Mouse (Mus musculus) heart, embryonic 14.5 days (tissue): Measurements from ENCODE around the gene Garnl3. TPM values are rescaled to one million over a fixed set of nuclear protein-coding genes. Genes with fewer than 3 reads are reported as not detected.
"Not testable (repeated sequence)": the region's sequence is repeated elsewhere in the genome, so short reads cannot be mapped to it uniquely, and the experiment has no call there.

Experiments used
- ATAC-seq: fragments of 200-750 bp; cut with Nextera tagmentation; 2 replicates; pipeline ENCODE4 v1.8.0; 2017; ENCODE audit warnings: low read depth, moderate TSS enrichment; ENCODE audit not compliant: insufficient number of reproducible peaks, insufficient read depth, low FRiP score
- H3K27ac ChIP-seq, 2 experiments: fragments of 200-500 bp in 1 of 2; fragments of 300-500 bp in 1 of 2; sonication (generic) in 1 of 2; replicated peaks in 1 of 2; 2 replicates each; pipeline ENCODE4 v1.5.1; 2012 to 2014; ENCODE audit warnings: low read depth in 2 of 2, low read length in 2 of 2, control low read depth in 1 of 2, mild to moderate bottlenecking in 1 of 2, mixed read lengths in 1 of 2; ENCODE audit not compliant: control insufficient read depth in 1 of 2, insufficient read depth in 1 of 2
- H3K27me3 ChIP-seq: fragments of 300-500 bp; sonication (generic); 2 replicates; pipeline ENCODE4 v1.6.1; 2014; ENCODE audit warnings: mild to moderate bottlenecking, low read length, control low read depth; ENCODE audit not compliant: control insufficient read depth, insufficient read depth
- H3K36me3 ChIP-seq: fragments of 300-500 bp; sonication (generic); 2 replicates; pipeline ENCODE4 v1.6.1; 2014; ENCODE audit warnings: mild to moderate bottlenecking, control low read depth, low read length, mixed read lengths; ENCODE audit not compliant: control insufficient read depth, insufficient read depth
- H3K4me1 ChIP-seq, 2 experiments: fragments of 200-500 bp in 1 of 2; fragments of 300-500 bp in 1 of 2; sonication (generic) in 1 of 2; 2 replicates each; pipeline ENCODE4 v1.6.1; 2012 to 2014; ENCODE audit warnings: low read length in 2 of 2, control low read depth in 1 of 2, mixed read lengths in 1 of 2; ENCODE audit not compliant: control insufficient read depth in 2 of 2, insufficient read depth in 2 of 2
- H3K4me2 ChIP-seq: fragments of 300-500 bp; sonication (generic); 2 replicates; pipeline ENCODE4 v1.6.1; 2014; ENCODE audit warnings: mild to moderate bottlenecking, low read length
- H3K4me3 ChIP-seq, 2 experiments: fragments of 200-500 bp in 1 of 2; fragments of 300-500 bp in 1 of 2; sonication (generic) in 1 of 2; 2 replicates each; pipeline ENCODE4 v1.5.1; 2012 to 2014; ENCODE audit warnings: low read length in 2 of 2, mild to moderate bottlenecking in 2 of 2, control low read depth in 1 of 2, low read depth in 1 of 2, moderate library complexity in 1 of 2; ENCODE audit not compliant: control insufficient read depth in 1 of 2, insufficient read depth in 1 of 2
- H3K9ac ChIP-seq: fragments of 300-500 bp; sonication (generic); 2 replicates; pipeline ENCODE4 v1.6.1; 2014; ENCODE audit warnings: mild to moderate bottlenecking, low read length
- H3K9me3 ChIP-seq: fragments of 300-500 bp; sonication (generic); 2 replicates; pipeline ENCODE4 v1.6.1; 2016; ENCODE audit warnings: low read length, control low read depth; ENCODE audit not compliant: control insufficient read depth
- WGBS: fragments of 180-500 bp; shearing (Covaris S2); extraction: QIAGEN DNeasy Blood & Tissue Kit; methylation state at CpG from one replicate; pipeline ENCODE4 v1.1.7; 2014; 5-methylcytosine and 5-hydroxymethylcytosine counted together
- polyA plus RNA-seq: library from polyadenylated mRNA; unstranded; fragments of >200 nt; fragmentation: Nextera tagmentation; extraction: Ambion mirVana; gene quantifications from 2 replicates; pipeline ENCODE4 v1.2.1, GENCODE M21; 2014

Gene Garnl3
- polyA plus RNA-seq, 1 experiment from 2014 or later = 11.0 TPM

DNA sequence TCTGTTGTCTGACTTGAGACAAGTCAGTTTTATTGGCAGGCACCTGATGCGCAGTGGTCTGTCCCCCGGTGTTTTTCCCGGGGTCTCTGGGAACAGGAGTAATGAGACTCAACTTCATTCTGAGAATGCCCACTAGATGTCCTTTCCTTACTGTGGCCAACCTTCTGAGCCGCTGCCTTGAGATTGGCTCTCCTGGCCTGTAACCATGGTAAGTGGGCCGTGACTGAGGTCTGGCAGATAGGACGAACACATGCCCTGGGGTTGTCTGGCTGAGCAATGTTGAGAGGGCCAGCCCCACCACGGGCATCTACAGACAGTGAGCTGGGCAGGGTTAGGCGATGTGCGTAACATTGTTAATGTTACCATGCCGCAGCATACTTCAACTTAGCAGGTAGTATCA is 106.9 kb downstream of the Garnl3 start:
- Histone ChIP-seq H3K4me2 (no peak overlapping the region), H3K9me3 (no peaks in the 10 kb centered on the region), H3K36me3 (peaks cover 4% of the 10 kb centered on the region; the same call in 1 of the 2 replicates), H3K4me1 (peaks cover 0 to 2% of the 10 kb centered on the region in 2 experiments; a peak in 1 of 4 replicates), H3K27me3 (no peaks in the 10 kb centered on the region), H3K4me3 (no peak overlapping the region), H3K27ac (0 out of 4 replicates have a peak overlapping the region, but pooled peaks of 1 of the 2 experiments have one; percentile 9), H3K9ac (no peak overlapping the region)
- 0 out of 2 replicates have a peak, but pooled peaks have one; percentile 22 for ATAC-seq
- WGBS = 55% methylated on average over 10 of the region's 10 CpGs

DNA sequence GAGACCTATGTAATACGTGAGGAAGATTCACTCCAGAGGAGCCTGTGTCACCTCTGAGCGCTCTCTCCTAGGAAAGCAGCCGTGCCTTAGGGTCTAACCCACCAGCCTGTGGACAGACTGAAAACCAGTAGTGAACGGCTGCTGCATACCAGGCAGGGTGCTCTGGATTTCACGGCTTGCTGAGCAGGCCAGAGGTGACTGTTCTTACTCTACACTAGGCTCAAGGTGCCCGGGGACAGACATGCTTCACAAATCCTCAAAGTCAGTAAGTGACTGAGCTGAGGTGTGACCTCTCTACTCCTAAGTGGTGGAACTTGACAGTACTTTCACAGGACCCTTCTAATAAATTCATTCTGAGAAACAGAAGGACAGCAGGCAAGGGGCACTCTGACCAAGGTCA is 108.6 kb downstream of the Garnl3 start:
- H3K27ac ChIP-seq = no peak overlapping the region
- no peak overlapping the region for H3K9ac ChIP-seq
- H3K4me3 ChIP-seq = no peak overlapping the region
- peaks cover 4% of the 10 kb centered on the region; the same call in 1 of the 2 replicates for H3K36me3 ChIP-seq
- no peaks in the 10 kb centered on the region for H3K9me3 ChIP-seq
- H3K4me1 ChIP-seq = peaks cover 0 to 2% of the 10 kb centered on the region in 2 experiments; a peak in 1 of 4 replicates
- ATAC-seq = no peak
- no peaks in the 10 kb centered on the region for H3K27me3 ChIP-seq
- no peak overlapping the region for H3K4me2 ChIP-seq
- 59% methylated on average over 6 of the region's 6 CpGs for WGBS

DNA sequence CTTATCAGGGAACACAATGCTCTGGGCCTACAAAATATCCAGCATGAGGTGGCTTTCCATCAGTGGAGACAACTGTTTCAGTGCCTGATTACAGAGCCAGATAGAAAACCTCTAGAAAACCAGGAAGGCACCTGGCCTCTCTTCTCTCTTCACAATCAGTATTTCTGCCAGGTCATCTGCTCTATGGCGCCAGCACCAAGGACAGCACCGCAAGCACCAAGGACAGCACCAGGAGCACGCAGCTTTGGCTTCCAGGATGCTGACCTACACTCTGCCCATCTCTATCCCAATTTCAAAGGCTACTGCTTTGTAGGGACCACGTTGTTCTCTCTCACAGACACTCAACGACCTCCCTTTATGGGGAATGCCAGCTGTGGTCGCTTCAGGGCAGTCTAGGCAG is 113.4 kb downstream of the Garnl3 start:
- no peaks in the 10 kb centered on the region for H3K36me3 ChIP-seq
- 10% methylated on average over 6 of the region's 6 CpGs for WGBS
- H3K4me2 ChIP-seq = no peak overlapping the region
- no peaks in the 10 kb centered on the region for H3K4me1 ChIP-seq
- no peak overlapping the region for H3K4me3 ChIP-seq
- H3K27me3 ChIP-seq = no peaks in the 10 kb centered on the region
- no peak overlapping the region for H3K27ac ChIP-seq
- no peak for ATAC-seq
- H3K9ac ChIP-seq = no peak overlapping the region
- H3K9me3 ChIP-seq = no peaks in the 10 kb centered on the region

DNA sequence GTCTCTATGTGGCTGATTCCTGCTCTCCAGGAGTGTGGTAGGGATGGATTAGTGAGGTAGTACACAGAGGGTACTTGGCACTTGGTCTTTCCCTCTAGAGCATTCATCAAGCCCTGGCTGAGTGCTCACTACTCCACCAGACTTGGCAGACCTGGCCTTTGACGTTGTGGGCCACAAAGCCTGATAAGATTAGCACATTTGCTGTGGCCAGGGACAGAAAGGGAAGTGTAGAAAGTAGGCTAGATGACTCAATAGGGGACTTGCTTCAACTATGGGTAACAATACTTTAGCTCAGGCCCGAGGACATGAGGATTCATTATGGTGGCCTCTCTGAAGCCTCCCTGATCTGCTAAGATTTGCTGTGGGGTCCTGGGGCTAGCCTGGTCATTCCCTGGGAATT is 114.3 kb downstream of the Garnl3 start:
- ATAC-seq = no peak

DNA sequence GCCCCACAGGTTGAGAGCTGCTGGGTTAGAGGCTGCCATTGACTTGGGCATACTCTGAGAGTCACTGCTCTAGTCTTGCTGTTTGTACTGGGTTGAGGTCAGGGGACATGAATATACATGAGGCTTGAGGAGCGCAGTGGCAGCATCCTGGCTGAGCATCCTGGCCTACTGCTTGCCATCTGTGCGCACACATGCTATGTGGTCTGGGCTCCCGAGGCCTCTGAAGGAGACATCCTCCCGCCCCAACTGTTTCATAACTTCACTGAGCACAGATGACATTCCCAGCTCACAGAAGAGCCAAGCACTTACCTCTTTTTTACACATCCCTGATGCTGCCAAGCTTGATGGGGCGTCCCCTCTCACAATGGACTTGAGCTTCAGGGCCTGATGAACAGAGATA is 116.6 kb downstream of the Garnl3 start:
- ATAC-seq = no peak
- WGBS = 83% methylated on average over 5 of the region's 5 CpGs
- H3K27me3 ChIP-seq = no peaks in the 10 kb centered on the region

More for the DNA sequence above, 114.3 kb downstream of the Garnl3 start:
- Histone ChIP-seq H3K4me2 (no peak overlapping the region), H3K27me3 (no peaks in the 10 kb centered on the region), H3K9ac (no peak overlapping the region), H3K4me3 (no peak overlapping the region), H3K4me1 (no peaks in the 10 kb centered on the region), H3K27ac (no peak overlapping the region), H3K9me3 (no peaks in the 10 kb centered on the region), H3K36me3 (no peaks in the 10 kb centered on the region)
- 53% methylated on average over 2 of the region's 2 CpGs for WGBS

DNA sequence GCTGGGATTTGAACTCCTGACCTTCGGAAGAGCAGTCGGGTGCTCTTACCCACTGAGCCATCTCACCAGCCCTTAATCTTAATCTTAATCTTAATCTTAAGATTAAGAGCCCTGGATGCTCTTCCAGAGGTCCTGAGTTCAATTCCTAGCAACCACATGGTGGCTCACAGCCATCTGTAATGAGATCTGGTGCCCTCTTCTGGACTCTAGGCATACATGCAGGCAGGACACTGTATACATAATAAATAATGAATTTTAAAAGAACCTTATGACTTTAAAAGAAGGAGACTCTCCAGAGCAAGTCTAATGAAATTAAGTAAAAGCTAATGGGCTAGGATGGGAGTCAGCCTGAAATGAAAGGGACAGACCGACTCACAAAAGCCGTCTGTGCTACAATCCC is 122.4 kb downstream of the Garnl3 start:
- H3K4me1 ChIP-seq, H3K36me3 ChIP-seq, H3K4me2 ChIP-seq, H3K27ac ChIP-seq, H3K9me3 ChIP-seq, H3K9ac ChIP-seq, H3K27me3 ChIP-seq, H3K4me3 ChIP-seq, ATAC-seq: not testable (repeated sequence)
- WGBS = 86% methylated on average over 4 of the region's 4 CpGs

More for the DNA sequence above, 116.6 kb downstream of the Garnl3 start:
- no peaks in the 10 kb centered on the region for H3K4me1 ChIP-seq
- H3K27ac ChIP-seq = no peak overlapping the region
- H3K4me2 ChIP-seq = no peak overlapping the region
- H3K36me3 ChIP-seq = no peaks in the 10 kb centered on the region
- H3K4me3 ChIP-seq = no peak overlapping the region
- H3K9ac ChIP-seq = no peak overlapping the region
- no peaks in the 10 kb centered on the region for H3K9me3 ChIP-seq

DNA sequence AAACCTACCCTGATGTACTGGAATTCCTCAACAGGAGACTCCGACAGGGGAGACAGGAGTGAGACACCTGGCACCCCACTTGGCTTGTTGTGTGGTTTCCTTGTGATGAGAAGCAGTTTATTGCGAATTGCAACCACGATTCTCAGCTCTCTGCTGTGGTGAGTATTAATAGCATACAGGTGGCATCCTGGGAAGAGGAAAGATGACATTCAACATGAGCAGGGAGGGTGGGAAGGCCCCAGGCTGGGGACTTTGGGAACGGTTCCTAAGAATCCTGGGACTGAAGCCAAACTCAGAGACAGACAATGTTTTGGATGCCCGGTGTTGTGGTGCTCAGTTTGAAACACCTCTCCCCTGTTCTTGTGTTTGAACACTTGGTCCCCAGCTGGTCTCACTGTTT is 126.4 kb downstream of the Garnl3 start:
- no peak for ATAC-seq
- Histone ChIP-seq H3K4me2 (no peak overlapping the region), H3K4me3 (no peak overlapping the region), H3K4me1 (peaks cover 0 to 4% of the 10 kb centered on the region in 2 experiments; a peak in 1 of 4 replicates), H3K27me3 (no peaks in the 10 kb centered on the region), H3K9me3 (no peaks in the 10 kb centered on the region), H3K27ac (no peak overlapping the region), H3K9ac (no peak overlapping the region), H3K36me3 (0 out of 2 replicates have a peak, but pooled peaks cover 12% of the 10 kb centered on the region)
- 48% methylated on average over 5 of the region's 5 CpGs for WGBS

DNA sequence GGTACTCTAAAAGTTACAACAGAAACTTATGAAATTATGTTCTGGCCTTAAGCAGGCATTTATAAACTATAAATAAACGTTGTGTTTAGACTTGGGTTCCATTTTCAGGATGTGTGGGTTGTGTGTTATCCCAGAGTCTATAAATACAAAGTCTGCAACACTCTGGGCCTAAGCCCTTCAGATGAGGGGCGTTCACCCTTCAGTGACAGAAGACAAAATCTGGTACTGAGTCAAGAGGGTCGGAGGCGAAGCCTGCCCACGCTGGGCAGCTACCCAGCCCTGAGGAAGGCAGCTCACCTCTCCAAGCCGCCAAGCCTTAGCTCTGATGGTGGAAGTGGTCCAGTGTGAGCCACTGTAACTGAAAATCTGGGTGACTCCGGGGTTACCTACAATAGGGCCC is 129.3 kb downstream of the Garnl3 start:
- H3K27ac ChIP-seq = no peak overlapping the region
- peaks cover 0 to 4% of the 10 kb centered on the region in 2 experiments; a peak in 1 of 4 replicates for H3K4me1 ChIP-seq
- H3K36me3 ChIP-seq = 0 out of 2 replicates have a peak, but pooled peaks cover 12% of the 10 kb centered on the region
- no peak overlapping the region for H3K4me2 ChIP-seq
- ATAC-seq = no peak
- 75% methylated on average over 7 of the region's 7 CpGs for WGBS
- H3K9ac ChIP-seq = no peak overlapping the region
- no peaks in the 10 kb centered on the region for H3K27me3 ChIP-seq
- H3K9me3 ChIP-seq = no peaks in the 10 kb centered on the region
- H3K4me3 ChIP-seq = no peak overlapping the region
